Mouse (Mus musculus): ENCODE measurements around the gene Lyz2. TPM values are rescaled to one million over a fixed set of nuclear protein-coding genes. Genes with fewer than 3 reads are reported as not detected.
"Not testable (repeated sequence)": the region's sequence is repeated elsewhere in the genome, so short reads cannot be mapped to it uniquely, and the experiment has no call there.

Gene Lyz2
- total RNA-seq, 1 experiment from 2014 or later = 13,798 TPM

DNA sequence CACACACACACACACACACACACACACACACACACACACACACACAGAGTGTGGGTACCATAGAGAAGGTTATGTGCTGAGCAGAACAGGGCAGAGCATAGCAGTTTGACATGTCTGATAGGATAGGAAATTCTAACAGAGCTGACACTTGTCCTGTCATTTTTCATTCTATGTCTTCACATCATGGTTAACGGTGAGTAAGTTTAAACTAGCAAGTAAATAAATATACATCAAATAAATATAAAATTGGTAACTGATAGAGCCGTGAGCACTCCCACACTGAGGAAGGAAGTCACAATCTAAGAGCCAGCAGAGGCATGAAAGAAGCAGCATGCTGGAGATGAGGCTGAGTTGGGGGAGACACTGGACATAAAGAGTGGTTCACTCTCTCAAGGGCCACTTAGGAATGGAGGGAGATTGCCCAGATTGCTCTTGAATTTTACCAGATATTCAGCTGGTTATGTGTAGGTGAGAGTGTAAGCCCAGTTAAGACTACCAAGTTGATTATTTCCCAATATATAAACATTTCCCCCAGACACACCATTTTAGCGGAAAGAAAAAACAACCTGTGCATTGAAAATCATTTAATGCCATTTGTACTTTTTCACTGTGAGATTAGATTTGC is 5.2 kb upstream of the Lyz2 start:
- ATAC-seq (replicated peaks; ENCODE audit: insufficient number of reproducible peaks, low FRiP score, low TSS enrichment, poor library complexity, severe bottlenecking) = no peak

DNA sequence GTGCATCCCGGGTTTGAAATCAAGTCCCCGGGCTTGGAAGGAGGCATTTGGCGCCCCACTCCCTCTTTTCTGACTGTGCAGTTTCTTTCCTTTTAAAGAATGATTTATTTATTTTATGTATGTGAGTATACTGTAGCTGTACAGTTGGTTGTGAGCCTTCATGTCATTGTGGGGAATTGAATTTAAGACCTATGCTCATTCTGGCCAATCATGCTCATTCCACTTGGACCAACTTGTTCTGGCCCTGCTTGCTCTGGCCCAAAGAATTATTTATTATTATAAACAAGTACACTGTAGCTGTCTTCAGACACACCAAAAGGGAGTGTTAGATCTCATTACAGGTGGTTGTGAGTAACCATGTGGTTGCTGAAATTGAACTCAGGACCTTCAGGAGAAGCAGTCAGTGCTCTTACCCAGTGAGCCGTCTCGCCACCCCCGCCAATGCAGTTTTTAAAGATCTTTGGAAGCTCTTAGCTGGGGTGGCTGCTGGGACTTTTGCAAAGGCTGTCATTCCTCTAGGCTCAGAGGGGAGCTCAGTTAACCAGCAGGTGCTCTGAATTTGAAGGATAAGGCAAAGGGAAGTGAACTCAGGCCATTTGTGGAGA is 4.3 kb upstream of the Lyz2 start:
- ATAC-seq (replicated peaks; ENCODE audit: insufficient number of reproducible peaks, low FRiP score, low TSS enrichment, poor library complexity, severe bottlenecking) = no peak

DNA sequence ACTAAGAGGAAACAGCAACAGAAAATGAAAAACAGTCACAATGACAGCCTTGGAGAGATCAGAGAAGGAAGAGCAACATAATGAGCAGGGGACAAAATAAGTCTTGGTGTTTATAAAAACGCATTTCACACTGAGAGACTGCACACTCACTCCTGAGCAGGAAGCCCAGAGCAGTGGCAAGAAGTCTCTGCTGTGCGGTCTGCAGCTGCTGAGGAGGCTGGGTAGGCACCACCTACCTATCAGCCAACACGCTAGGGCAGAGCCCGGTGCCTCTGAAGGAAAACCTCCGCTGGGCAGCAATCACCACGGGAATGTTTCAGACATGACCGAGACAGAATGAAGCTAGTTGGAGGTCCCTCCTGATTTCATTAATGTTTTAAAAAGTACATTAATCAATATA is 3.5 kb upstream of the Lyz2 start:
- not testable (repeated sequence) for ATAC-seq (replicated peaks; ENCODE audit: insufficient number of reproducible peaks, low FRiP score, low TSS enrichment, poor library complexity, severe bottlenecking)

DNA sequence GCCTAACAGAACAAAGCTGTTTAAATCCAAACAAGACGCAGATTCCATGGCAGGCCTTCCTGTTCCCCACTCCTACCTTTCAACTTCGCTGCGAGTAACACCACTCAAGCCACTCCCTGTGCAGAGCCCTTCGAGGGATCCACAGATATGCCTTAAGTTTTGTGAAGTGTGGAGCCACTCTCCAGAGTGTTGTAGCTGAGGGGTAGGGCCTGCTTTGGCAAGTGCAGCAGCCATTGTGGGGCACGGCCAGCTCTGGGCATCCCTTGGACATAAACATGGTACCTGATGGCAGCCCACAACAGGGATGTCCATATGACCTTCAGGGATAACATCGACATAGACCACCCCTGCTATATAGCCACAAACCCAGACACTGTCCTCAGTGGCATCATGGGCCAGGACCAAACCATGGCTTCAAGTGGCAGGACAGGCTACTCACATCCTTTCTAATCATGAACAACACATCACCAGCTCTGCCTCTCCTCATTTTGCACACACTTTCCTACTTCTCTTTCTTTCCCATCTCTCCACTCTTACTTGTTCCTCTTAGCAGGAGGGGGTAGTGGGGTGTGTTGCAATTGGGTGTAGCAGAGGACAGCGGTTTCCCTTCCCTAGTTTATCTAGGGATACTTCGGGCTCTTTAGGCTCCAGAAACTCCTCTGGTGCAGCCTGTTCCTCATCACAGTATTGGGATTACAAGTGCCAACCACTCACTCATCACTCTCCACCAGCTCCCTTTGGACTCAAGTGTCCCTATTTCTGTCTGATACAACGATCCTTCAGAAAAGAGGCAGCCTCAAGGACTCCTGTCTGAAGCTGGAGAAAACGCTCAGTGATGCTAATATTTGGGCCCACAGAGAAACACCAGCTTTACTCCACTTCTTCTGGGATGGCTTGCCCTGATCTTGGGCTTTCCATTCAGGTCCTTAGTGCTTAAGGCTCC is 2.7 kb upstream of the Lyz2 start:
- peak; percentile 60 for ATAC-seq (replicated peaks; ENCODE audit: insufficient number of reproducible peaks, low FRiP score, low TSS enrichment, poor library complexity, severe bottlenecking)

DNA sequence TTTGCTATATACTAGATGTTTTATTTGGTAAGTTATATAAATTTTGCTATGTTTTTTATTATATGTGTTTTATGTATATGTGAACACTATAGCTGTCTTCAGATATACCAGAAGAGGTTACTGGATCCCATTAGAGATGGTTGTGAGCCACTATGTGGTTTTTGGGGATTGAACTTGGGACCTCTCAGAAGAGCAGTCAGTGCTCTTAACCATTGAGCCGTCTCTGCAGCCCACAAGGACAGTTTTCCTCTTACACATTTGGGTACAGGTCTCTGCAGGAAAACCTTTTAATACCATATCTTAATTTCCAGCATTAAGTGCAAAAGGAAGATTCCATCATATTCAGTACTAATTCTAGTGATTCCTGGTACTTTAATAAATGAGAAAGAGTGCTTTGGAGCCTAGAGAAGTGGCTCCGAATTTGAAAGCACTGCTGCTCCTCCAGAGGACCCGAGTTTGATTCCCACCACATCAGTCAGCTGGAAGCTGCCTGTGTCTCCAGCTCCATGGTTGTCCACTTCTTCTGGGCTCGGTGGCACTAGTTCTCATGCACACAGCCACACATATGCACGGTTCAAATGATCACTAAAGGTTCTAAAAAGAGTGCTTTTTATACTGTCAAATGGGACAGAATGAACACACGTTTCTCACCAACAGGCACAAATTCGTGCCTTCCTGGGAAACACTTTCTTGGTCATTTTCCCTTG is 1.9 kb upstream of the Lyz2 start:
- ATAC-seq (replicated peaks; ENCODE audit: insufficient number of reproducible peaks, low FRiP score, low TSS enrichment, poor library complexity, severe bottlenecking) = no peak

DNA sequence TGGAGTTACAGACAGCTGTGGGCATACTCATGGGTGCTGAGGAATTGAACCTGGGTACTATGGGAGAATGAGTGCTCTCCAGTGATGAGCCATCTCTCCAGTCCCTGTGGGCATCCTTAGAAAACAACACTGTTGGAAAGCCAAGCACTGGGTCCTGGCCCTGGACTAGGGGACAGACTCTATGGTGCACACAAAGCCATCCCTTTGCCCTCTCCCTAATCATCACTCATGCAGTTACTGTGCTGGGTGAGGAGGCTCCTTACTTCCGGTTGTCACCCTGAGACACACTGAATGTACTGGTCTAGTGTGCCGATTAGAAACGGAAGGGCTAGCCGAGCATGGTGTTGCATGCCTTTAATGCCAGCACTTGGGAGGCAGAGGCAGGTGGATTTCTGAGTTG is 1.1 kb upstream of the Lyz2 start:
- ATAC-seq (replicated peaks; ENCODE audit: insufficient number of reproducible peaks, low FRiP score, low TSS enrichment, poor library complexity, severe bottlenecking) = not testable (repeated sequence)

DNA sequence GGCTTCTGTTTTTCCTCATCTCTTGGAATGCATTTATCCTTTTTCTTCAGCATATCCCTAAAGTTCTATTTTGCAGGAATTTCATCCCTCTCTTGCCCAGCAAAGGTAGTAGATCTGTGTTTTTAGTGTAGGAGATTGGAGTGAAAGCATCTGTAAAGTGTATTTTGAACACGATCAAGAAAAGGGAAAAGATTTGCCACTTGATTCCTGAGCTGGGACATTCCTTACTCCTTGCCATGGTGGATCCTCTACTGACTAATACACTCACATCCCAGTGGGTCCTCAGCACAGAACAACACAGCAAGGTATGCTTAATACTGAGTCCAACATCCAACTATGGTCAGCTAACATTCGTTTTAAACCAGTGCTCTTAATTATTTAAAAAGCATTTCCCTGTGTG is 430 bp upstream of the Lyz2 start:
- no peak for ATAC-seq (replicated peaks; ENCODE audit: insufficient number of reproducible peaks, low FRiP score, low TSS enrichment, poor library complexity, severe bottlenecking)

DNA sequence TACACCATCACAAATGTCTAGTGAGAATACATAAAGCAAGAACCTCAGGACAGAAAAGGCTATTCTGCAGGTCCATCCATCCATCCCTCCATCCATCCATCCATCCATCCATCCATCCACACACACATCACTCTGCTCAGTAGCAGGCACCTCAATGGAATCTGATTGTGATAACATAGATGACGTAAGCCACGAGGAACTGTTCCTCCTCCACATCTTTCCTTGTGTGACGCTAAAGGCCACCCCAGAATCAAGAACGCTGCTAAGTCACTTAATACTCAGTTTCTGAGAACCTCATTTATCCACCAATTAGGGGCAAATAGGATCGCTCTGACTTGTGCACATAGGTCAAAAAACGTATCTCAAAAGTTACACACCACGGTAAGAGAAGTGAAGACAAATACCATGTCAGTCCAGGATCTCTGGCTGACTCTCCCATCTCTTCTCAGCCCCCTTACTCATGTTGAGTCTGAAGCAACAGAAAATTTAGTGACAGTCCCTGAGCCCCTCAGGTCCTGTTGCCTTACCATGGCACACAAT is 670 bp downstream of the Lyz2 start:
- no peak for ATAC-seq (replicated peaks; ENCODE audit: insufficient number of reproducible peaks, low FRiP score, low TSS enrichment, poor library complexity, severe bottlenecking)

DNA sequence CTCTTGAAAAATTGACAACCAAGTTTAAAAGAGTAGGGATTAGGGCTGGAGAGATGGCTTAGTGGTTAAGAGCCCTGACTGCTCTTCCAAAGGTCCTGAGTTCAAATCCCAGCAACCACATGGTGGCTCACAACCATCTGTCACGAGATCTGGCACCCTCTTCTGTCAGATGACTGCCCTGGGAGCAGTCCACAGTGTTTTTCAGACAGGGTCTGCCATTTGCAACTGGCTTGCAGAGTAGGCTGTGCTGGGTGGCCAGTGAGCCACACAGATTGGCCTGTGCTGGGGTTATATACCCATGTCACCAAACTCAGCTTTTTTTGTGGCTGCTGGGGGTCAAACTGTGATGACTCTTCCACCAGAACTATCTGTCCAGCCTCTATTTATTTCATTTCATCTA is 2.1 kb downstream of the Lyz2 start:
- no peak for ATAC-seq (replicated peaks; ENCODE audit: insufficient number of reproducible peaks, low FRiP score, low TSS enrichment, poor library complexity, severe bottlenecking)

DNA sequence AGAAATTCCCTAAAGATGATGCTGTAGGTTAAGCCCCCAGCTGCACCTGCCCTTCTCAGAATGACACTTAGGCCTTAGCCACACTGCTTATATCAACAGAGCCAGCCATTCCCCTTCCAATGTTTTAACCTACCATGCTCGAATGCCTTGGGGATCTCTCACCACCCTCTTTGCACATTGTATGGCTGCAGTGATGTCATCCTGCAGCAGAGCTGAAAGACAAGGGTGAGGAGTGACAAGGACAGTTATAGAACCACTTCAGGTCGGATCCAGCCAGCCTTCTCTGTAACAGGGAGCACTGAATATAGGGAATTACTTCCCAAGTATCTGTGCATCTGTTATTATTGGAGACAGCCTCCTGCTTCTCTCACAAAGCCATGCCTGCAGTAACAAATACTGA is 3.6 kb downstream of the Lyz2 start:
- ATAC-seq (replicated peaks; ENCODE audit: insufficient number of reproducible peaks, low FRiP score, low TSS enrichment, poor library complexity, severe bottlenecking) = not testable (repeated sequence)

DNA sequence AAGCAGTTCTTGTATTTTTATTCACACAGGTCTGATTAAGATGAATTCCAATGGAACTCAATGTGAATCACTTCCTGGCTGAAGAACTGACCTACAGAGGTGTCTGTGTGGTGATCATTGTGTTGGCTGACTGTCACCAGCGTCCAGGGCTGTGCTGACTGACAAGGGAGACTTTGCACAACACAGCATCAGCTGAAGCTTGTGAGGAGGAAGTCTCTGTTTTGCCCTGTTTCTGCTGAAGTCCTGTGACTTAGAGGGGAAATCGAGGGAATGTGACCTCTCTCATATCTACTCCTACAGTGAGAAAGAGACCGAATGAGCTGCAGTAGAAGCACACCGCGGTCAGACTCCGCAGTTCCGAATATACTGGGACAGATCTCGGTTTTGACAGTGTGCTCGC is 4.3 kb downstream of the Lyz2 start:
- not testable (repeated sequence) for ATAC-seq (replicated peaks; ENCODE audit: insufficient number of reproducible peaks, low FRiP score, low TSS enrichment, poor library complexity, severe bottlenecking)

DNA sequence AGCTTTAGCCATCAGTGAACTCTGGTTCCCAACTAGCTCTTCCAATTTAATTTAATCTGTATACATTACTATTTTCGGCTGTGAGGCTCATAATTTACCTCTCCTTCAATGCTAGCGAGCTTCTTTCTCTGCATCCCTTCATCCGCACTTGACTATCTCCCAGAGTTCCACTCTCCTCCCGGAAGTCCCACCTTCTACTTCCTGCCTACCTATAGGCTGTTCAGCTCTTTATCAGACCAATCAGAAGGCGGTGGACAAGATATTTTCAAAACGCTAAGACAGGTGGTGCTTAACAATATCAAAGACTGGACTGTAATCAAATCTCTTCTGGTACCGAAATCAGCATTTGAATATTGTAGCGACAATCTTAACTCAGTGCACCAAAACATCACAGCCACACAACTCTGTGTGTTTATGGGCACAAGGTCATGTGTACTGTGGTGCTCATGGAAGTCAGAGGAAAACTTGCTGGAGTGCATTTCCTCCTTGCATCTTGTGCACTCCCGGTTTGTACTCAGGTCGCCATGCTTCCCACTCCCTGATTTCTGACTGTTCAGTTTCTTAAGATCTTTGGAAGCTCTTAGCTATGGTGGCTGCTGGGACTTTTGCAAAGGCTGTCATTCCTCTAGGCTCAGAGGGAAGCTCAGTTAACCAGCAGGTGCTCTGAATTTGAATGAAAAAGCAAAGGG is 6.3 kb downstream of the Lyz2 start:
- no peak for ATAC-seq (replicated peaks; ENCODE audit: insufficient number of reproducible peaks, low FRiP score, low TSS enrichment, poor library complexity, severe bottlenecking)

DNA sequence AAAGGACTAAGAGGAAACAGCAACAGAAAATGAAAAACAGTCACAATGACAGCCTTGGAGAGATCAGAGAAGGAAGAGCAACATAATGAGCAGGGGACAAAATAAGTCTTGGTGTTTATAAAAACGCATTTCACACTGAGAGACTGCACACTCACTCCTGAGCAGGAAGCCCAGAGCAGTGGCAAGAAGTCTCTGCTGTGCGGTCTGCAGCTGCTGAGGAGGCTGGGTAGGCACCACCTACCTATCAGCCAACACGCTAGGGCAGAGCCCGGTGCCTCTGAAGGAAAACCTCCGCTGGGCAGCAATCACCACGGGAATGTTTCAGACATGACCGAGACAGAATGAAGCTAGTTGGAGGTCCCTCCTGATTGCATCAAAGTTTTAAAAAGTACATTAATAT is 7.5 kb downstream of the Lyz2 start:
- peak; percentile 51; the same call in 1 of the 2 replicates for ATAC-seq (replicated peaks; ENCODE audit: insufficient number of reproducible peaks, low FRiP score, low TSS enrichment, poor library complexity, severe bottlenecking)

DNA sequence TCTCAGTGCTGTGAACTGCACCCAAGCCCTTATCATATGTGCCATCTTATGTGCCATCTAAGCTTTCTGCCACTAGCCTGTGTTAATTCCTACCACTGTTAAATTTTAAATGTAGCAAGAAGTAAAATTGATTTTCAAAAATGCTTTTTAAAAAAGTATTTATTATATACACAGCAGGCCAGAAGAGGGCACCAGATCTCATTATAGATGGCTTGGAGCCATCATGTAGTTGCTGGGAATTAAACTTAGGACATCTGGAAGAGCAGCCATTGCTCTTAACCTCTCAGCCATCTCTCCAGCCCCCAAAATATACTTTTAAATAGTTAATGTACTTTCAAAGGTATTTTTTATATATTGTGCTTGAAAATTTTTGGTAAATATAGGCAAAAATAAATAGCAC is 10.1 kb downstream of the Lyz2 start:
- ATAC-seq (replicated peaks; ENCODE audit: insufficient number of reproducible peaks, low FRiP score, low TSS enrichment, poor library complexity, severe bottlenecking) = no peak

DNA sequence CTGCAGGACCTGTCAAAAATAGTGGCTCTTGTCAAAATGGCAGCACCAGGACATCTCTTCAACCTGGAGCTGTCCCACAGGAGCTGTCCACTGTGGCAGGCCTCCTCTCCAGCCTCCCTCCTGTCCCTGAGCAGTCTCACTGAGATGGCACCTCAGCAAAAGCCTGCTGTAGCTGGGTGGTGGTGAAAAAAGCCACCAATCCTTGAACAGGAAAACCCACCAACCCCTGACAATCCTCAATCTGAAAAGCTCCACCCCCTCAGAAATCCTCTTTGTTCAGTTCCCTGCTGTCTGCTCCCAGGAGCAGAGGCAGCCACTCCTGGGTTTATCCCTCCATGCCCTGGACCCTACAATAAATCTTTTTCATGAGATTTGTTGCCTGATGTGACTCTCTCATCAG is 22.3 kb downstream of the Lyz2 start:
- no peak for ATAC-seq (replicated peaks; ENCODE audit: insufficient number of reproducible peaks, low FRiP score, low TSS enrichment, poor library complexity, severe bottlenecking)

DNA sequence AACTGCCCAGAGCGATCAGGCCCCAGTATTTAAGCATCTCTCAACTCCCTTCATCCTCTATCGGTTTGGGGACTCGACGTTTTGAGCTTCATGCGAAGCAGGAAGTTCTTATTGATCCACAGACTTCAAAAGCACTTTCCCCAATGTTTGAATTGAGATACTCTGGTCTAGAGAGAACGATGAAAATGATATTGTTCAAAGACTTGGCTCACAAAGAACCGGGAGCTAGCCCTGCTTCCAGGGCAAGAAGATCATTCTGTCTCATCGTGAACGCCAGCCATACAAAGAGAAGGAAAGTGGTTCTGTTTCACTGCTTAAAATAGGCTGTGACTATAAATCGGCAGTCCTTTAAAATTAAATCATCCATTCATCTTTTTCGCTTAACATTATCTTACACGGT is 43.5 kb downstream of the Lyz2 start, which contains the start of gene 9530003J23Rik:
TSS of gene 9530003J23Rik (minus strand) at position 101 of the 400 bp plus-strand sequence.
- no peak for ATAC-seq (replicated peaks; ENCODE audit: insufficient number of reproducible peaks, low FRiP score, low TSS enrichment, poor library complexity, severe bottlenecking)

DNA sequence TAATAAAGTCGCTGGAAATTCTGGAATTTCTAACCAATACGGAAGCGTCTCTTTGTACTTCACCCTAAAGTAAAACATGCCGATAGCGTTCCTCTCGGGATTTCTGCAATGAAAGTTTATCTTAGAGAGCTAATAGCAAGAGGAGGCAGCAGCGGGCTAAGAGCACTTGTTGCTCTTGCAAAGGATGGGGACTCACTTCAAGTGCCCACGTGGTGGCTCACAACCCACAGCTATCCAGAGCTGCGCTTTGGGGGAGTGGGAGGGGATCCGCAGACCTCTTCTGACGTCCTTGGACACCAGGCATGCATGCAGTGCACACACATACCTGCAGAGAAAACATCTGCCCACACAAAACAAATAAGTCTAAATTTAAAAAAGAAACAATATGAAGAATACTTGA is 46.3 kb downstream of the Lyz2 start:
- ATAC-seq (replicated peaks; ENCODE audit: insufficient number of reproducible peaks, low FRiP score, low TSS enrichment, poor library complexity, severe bottlenecking) = no peak

DNA sequence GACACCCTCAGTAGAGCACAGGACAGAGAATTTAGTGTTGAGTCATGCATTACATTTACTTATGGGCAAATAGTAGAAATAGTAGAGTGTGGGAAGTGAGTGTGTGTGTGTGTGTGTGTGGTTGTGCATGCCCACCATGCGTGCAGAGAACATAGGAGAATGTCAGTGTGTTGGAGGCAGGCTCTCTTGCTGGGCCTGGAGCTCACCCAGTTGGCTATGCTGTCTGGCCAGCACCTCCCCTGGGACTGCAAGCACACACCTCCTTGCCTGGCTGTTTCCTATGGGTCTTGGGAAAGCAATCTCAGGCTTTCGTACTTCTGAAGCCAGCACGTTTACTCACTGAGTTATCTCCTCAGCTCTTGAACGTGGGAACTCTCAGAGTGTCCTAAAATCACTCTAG is 47.3 kb downstream of the Lyz2 start:
- no peak for ATAC-seq (replicated peaks; ENCODE audit: insufficient number of reproducible peaks, low FRiP score, low TSS enrichment, poor library complexity, severe bottlenecking)

All from monocyte, adult 5-6 weeks (primary cell).